ENCODE assay signal across 25 mouse cellular contexts in the genomic region with DNA sequence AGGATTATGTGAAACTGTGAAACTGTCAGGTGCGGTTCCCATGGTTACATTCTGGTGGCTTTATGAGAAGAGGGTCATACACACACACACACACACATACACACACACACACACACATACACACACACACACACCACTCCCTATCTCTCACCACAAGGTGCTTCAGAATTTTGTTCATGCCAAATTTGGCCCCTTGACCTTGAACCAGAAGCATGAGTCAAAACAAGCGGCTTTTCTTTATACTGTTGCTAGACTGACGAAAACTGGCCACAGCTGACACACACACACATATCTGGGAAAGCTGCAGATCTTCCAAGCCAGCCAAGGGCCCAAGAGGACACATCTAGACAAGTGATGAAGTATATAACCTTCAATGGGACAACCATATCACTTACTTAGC. TPM values are rescaled to one million over a fixed set of nuclear protein-coding genes. Genes with fewer than 3 reads are reported as not detected.
"Had no signal": no experiment of that assay in that cellular context is flagged by ENCODE, and none has a peak within 500 bp of the region (broad histone marks: within the 10 kb centered on the region; RNA-seq: fewer than 3 reads in every experiment).

No protein-coding gene starts in this region.

- H3K36me3 ChIP-seq: kidney, embryonic 15.5 days; midbrain, embryonic 10.5 days had no signal

- H3K4me3 ChIP-seq: kidney, embryonic 15.5 days; limb, embryonic 13.5 days; midbrain, embryonic 10.5 days; neural tube, embryonic 13.5 days had no signal

- DNase-seq: kidney, adult 2 months; kidney, postnatal 14 days; left cerebral cortex, postnatal 4 days; midbrain, embryonic 14.5 days; right cerebral cortex, adult 18-20 months; right cerebral cortex, postnatal 25 days; thymus, postnatal 36 days had no signal

- H3K4me2 ChIP-seq: kidney, embryonic 15.5 days; limb, embryonic 13.5 days; neural tube, embryonic 13.5 days had no signal

- H3K27me3 ChIP-seq: kidney, embryonic 15.5 days; limb, embryonic 13.5 days; neural tube, embryonic 13.5 days had no signal

- H3K9me3 ChIP-seq: kidney, embryonic 15.5 days; limb, embryonic 13.5 days; neural tube, embryonic 13.5 days had no signal

- H3K4me1 ChIP-seq: neural tube, embryonic 13.5 days had no signal

- H3K27ac ChIP-seq: kidney, embryonic 15.5 days; limb, embryonic 13.5 days; midbrain, embryonic 10.5 days; neural tube, embryonic 13.5 days had no signal

- ATAC-seq: intestine, embryonic 16.5 days had no signal

- H3K9ac ChIP-seq: kidney, embryonic 15.5 days; limb, embryonic 13.5 days; neural tube, embryonic 13.5 days had no signal

RNA-seq across cellular contexts. Expression of gene Gm10563, which starts 49.4 kb away (rescaled TPM):
- total RNA-seq: layer of hippocampus, adult 8-10 months; layer of hippocampus, postnatal 14 days; left cerebral cortex, adult 18-20 months; left cerebral cortex, postnatal 10 days; left cerebral cortex, postnatal 4 days; megakaryocyte, adult 5-6 weeks; monocyte, adult 5-6 weeks had no signal
- polyA plus RNA-seq: intestine, embryonic 16.5 days; kidney, adult 2 months; kidney, embryonic 15.5 days; large intestine, adult 2 months; limb, embryonic 13.5 days; liver, embryonic 11.5 days; liver, embryonic 16.5 days; lung, embryonic 16.5 days; midbrain, embryonic 10.5 days; midbrain, embryonic 14.5 days; neural tube, embryonic 13.5 days; small intestine, adult 2 months; stomach, embryonic 16.5 days; thymus, postnatal 0 days had no signal

RNA-seq across cellular contexts. Expression of gene Mmp23, which starts 57.4 kb away (rescaled TPM):
- total RNA-seq: monocyte, adult 5-6 weeks had no signal
